Mouse (Mus musculus) right cerebral cortex, postnatal 10 days (tissue): ENCODE results near the gene Lrmda.

ENCODE experiments used
- DNase-seq, 2 experiments: peaks; one replicate each; pipeline ENCODE4 v3.0.0; 2021; ENCODE audit warnings: low spot score in 2 of 2

Lrmda gene

GRCm38 (mm10) chr14:22255458-22255857, 235.9 kb downstream of the Lrmda start:
- DNase-seq, result no peak

DNA sequence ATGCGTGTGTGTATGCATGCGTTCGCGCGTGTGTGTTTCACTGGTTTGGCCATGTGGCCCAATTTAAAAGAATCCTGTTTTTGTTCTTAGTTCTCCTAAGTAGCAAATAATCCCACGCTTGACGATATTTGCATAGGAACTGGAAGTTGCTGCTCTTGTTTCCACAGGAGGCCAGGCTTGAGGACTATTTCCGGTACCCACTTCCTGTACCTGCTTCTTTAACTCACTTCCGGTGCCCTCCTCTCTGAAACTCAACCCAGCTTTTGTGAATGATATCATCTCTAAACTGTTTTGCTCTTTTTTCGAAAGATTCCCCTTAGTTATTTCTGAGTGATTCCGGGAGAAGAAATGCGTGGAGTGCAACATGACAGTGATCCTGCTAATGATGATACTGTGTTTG, 236.8 kb downstream of the Lrmda start:
- no peak for DNase-seq

DNA sequence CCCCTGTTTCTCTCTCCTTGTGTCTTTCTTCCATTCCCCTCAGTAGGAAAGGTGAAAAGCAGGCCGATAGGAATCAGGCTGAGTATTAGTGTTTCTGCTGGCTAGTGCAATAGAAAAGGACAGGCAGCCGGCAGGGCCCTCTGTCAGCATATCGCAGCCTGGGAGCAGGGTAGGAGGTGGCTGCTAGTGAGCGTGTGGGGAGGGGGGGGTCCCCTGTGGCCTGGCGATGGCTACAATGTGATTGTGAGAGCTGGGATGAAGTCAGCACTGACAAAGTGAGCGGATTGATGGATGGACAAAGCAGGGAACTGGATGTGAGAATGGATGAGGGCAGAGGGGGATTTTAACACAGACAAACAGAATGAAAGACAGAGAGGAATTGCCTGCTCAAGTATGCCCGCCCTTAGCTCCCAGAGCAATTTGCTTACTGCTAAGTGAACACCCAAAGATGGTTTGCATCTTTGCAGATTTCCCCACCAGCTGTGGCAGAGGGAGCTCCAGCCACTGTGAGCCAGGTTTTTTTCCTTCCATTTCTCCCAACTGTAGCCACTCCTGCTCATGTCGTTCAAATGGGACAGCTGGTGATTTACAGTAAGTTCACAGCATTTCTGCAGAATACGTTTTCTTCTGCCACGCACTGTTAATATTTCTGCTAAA, 240.0 kb downstream of the Lrmda start:
- no peak for DNase-seq

GRCm38 (mm10) chr14:22260033-22260419, 240.5 kb downstream of the Lrmda start:
- no peak for DNase-seq

GRCm38 (mm10) chr14:22265229-22265905, 245.9 kb downstream of the Lrmda start:
- no peak for DNase-seq

- no peak for DNase-seq
These were observed 250.3 kb downstream of the Lrmda start for GRCm38 (mm10) chr14:22269812-22270211.

- DNase-seq, result no peak
These were observed 258.5 kb downstream of the Lrmda start for GRCm38 (mm10) chr14:22278053-22278452.

GRCm38 (mm10) chr14:22279591-22279990, 260.1 kb downstream of the Lrmda start:
- DNase-seq, result no peak

DNA sequence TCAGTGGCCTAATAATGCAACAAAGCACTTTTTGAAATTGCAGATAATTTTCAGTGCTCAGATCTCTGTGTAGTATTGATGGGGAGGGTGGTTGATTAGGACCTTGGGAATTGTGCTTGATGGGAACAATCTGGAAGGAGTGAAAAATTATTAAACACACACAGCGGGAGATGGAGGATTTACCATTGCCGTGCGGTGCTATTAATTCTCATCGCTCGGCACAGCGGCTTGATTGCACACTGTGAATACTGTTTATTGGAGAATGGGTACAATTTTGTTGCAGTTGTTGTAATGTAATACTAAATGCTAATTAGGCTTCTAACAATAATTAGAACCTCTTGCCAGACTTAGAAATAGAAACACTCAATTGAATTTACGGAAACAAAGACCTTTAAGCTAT, 262.1 kb downstream of the Lrmda start:
- no peak for DNase-seq

GRCm38 (mm10) chr14:22282847-22283246, 263.3 kb downstream of the Lrmda start:
- DNase-seq, result no peak

GRCm38 (mm10) chr14:22283722-22284121, 264.2 kb downstream of the Lrmda start:
- DNase-seq, result no peak

- no peak for DNase-seq
These were observed 265.5 kb downstream of the Lrmda start for GRCm38 (mm10) chr14:22284823-22285517.

GRCm38 (mm10) chr14:22285826-22286225, 266.3 kb downstream of the Lrmda start:
- no peak for DNase-seq

DNA sequence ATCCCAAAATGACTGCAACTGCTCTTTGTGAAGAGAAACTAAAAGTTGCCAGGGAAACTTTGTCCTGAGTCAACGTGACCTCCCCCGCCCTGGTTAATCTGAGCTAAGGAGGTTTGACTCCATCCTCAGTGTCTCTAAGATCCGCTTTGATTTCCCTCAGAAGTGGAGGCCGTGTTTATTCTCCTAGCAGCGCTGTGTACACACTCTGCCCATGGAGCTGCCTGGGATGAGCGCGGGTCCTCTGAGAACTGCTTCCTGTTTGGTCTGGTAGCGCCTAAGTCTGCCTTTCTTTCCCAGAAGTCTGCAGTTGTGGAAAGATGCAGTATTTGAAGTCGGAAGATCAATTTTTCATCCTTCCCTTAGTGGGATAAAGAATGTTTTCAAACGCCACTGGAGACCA, 268.7 kb downstream of the Lrmda start:
- DNase-seq, result no peak

DNA sequence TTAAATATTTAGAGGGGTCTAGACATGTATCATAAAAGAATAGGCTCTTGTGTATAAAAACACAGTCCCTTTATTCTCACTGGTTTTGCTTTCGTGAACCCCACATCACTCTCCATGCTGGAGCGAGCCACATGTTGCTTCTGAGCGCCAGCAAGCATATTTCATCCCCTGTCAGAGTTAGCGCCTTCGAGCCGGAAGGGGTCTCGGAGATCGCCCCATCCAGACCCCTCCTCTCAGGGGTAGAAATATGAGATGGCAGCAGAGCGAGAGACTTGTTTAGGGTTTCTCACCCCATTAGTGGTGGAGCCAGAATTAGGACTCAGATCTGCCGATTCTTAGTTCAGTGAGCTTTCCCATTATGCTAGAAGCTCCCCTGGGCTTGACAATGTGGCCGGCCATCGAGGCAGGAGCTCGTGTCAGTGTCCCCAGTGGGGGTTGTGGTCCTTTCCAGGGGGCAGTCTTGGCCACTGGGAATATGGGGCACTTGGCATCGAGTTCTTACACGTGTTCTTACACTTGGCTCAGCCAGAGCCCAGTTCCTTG, 269.9 kb downstream of the Lrmda start:
- DNase-seq, result no peak

- DNase-seq, result no peak
These were observed 274.9 kb downstream of the Lrmda start for GRCm38 (mm10) chr14:22294371-22294770.

- no peak for DNase-seq
These were observed 277.2 kb downstream of the Lrmda start for GRCm38 (mm10) chr14:22296655-22297239.

DNA sequence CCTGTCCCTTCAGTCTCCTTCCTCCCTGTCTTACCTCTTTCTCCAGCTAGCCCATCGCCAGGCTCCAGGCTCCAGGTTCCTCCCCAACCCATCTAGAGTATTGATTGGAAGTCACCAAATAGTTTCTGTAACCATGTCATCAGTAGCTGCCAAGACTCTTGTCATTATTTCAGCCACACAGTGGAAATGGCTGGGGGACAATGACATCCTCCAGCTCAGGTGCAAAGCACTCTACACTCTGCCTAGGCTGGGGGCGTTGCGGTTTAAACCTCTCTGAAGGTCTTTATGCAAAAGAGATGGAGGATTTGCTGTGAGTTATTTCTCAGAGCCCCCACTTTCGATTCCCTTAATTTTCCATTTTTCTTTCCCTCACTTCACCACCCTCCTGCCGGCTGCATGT, 287.2 kb downstream of the Lrmda start:
- no peak for DNase-seq

GRCm38 (mm10) chr14:22308059-22308458, 288.5 kb downstream of the Lrmda start:
- DNase-seq, result no peak

- DNase-seq, result no peak
These were observed 303.5 kb downstream of the Lrmda start for GRCm38 (mm10) chr14:22323058-22323457.

- DNase-seq, result no peak
These were observed 304.2 kb downstream of the Lrmda start for GRCm38 (mm10) chr14:22323530-22324292.
